ENCODE assay signal across 17 mouse cellular contexts in genomic region chr17:85921219-85921673, GRCm38 (mm10).
DNase-seq lines count a peak whose midpoint lies in the region; ATAC-seq and TF ChIP-seq lines count a peak whose summit lies in the region.
"Had no signal": no experiment of that assay in that cellular context is flagged by ENCODE, and none has a peak within 500 bp of the region (broad histone marks: within the 10 kb centered on the region; RNA-seq: fewer than 3 reads in every experiment).

No protein-coding gene starts in this region.

- no peak for TF ChIP-seq CTCF in forebrain, postnatal 0 days (IDR thresholded peaks at IDR 0.05; ENCODE audit: low read depth)
- no peak for TF ChIP-seq CTCF in stomach, postnatal 0 days (IDR thresholded peaks at IDR 0.05; ENCODE audit: low read depth)

- H3K4me3 ChIP-seq in forebrain, embryonic 14.5 days (ENCODE audit: low read depth, low read length), result no peak overlapping the region
- no peak overlapping the region for H3K4me3 ChIP-seq in forebrain, postnatal 0 days (ENCODE audit: low read depth, low read length)
- H3K4me3 ChIP-seq in neural tube, embryonic 11.5 days (ENCODE audit: low read depth, low read length), result no peak overlapping the region
- H3K4me3 ChIP-seq in neural tube, embryonic 15.5 days (replicated peaks), result no peak overlapping the region
- no peak overlapping the region for H3K4me3 ChIP-seq in stomach, postnatal 0 days (ENCODE audit: low read depth, low read length)

- H3K27ac ChIP-seq in forebrain, embryonic 14.5 days (ENCODE audit: low read depth, low read length), result no peak overlapping the region
- H3K27ac ChIP-seq in forebrain, postnatal 0 days (ENCODE audit: low read depth, low read length), result no peak overlapping the region
- H3K27ac ChIP-seq in neural tube, embryonic 11.5 days (ENCODE audit: low read depth, low read length), result no peak overlapping the region
- no peak overlapping the region for H3K27ac ChIP-seq in neural tube, embryonic 15.5 days (replicated peaks)
- H3K27ac ChIP-seq in stomach, postnatal 0 days (replicated peaks), result no peak overlapping the region

- no peaks in the 10 kb centered on the region for H3K36me3 ChIP-seq in forebrain, embryonic 14.5 days (ENCODE audit: control insufficient read depth, insufficient read depth, low read length)
- H3K36me3 ChIP-seq in forebrain, postnatal 0 days (ENCODE audit: insufficient read depth), result no peaks in the 10 kb centered on the region
- H3K36me3 ChIP-seq in neural tube, embryonic 11.5 days (ENCODE audit: control insufficient read depth, insufficient read depth, low read length), result no peaks in the 10 kb centered on the region
- no peaks in the 10 kb centered on the region for H3K36me3 ChIP-seq in neural tube, embryonic 15.5 days
- H3K36me3 ChIP-seq in stomach, postnatal 0 days (ENCODE audit: control insufficient read depth, insufficient read depth, low read length), result no peaks in the 10 kb centered on the region

- no peak for TF ChIP-seq EP300 in stomach, postnatal 0 days (optimal IDR thresholded peaks at IDR 0.05)

- H3K9ac ChIP-seq in forebrain, embryonic 14.5 days (ENCODE audit: low read length), result no peak overlapping the region
- no peak overlapping the region for H3K9ac ChIP-seq in forebrain, postnatal 0 days
- no peak overlapping the region for H3K9ac ChIP-seq in neural tube, embryonic 11.5 days (ENCODE audit: low read length)
- no peak overlapping the region for H3K9ac ChIP-seq in neural tube, embryonic 15.5 days (replicated peaks)
- no peak overlapping the region for H3K9ac ChIP-seq in stomach, postnatal 0 days (ENCODE audit: low read length)

- no peaks in the 10 kb centered on the region for H3K9me3 ChIP-seq in forebrain, embryonic 14.5 days (replicated peaks; ENCODE audit: control insufficient read depth, low read length)
- no peaks in the 10 kb centered on the region for H3K9me3 ChIP-seq in forebrain, postnatal 0 days (ENCODE audit: low read length)
- H3K9me3 ChIP-seq in neural tube, embryonic 11.5 days (ENCODE audit: control insufficient read depth, low read length), result no peaks in the 10 kb centered on the region
- no peaks in the 10 kb centered on the region for H3K9me3 ChIP-seq in neural tube, embryonic 15.5 days (replicated peaks)
- no peaks in the 10 kb centered on the region for H3K9me3 ChIP-seq in stomach, postnatal 0 days (ENCODE audit: control insufficient read depth, low read length)

- H3K4me2 ChIP-seq in forebrain, embryonic 14.5 days (ENCODE audit: low read length), result no peak overlapping the region
- no peak overlapping the region for H3K4me2 ChIP-seq in forebrain, postnatal 0 days (ENCODE audit: low read depth)
- no peak overlapping the region for H3K4me2 ChIP-seq in neural tube, embryonic 11.5 days (ENCODE audit: low read depth)
- no peak overlapping the region for H3K4me2 ChIP-seq in neural tube, embryonic 15.5 days
- H3K4me2 ChIP-seq in stomach, postnatal 0 days (replicated peaks; ENCODE audit: low read depth), result no peak overlapping the region

- 64% methylated on average over 8 of the region's 8 CpGs for WGBS in forebrain, embryonic 14.5 days
- WGBS in forebrain, postnatal 0 days, result 60% methylated on average over 8 of the region's 8 CpGs
- WGBS in neural tube, embryonic 11.5 days, result 62% methylated on average over 8 of the region's 8 CpGs
- WGBS in neural tube, embryonic 15.5 days, result 61% methylated on average over 8 of the region's 8 CpGs
- WGBS in stomach, postnatal 0 days, result 34% methylated on average over 8 of the region's 8 CpGs

- DNase-seq in forebrain, embryonic 14.5 days (ENCODE audit: low spot score), result peak; percentile 56
- no peak for DNase-seq in forebrain, postnatal 0 days
- DNase-seq in kidney, postnatal 14 days, result peak; percentile 17
- DNase-seq in kidney, postnatal 36 days, result no peak
- DNase-seq in neural tube, embryonic 11.5 days (ENCODE audit: low spot score), result peak; percentile 38
- DNase-seq in stomach, postnatal 0 days (ENCODE audit: low spot score), result peak; percentile 23
- DNase-seq: adrenal gland, postnatal 36 days; cerebellum, adult 11-12 months; embryo, embryonic 11 days; heart, adult 18-20 months; kidney, adult 8-10 months; layer of hippocampus, postnatal 36 days; lung, adult 2 months; thymus, postnatal 14 days had no signal

- no peaks in the 10 kb centered on the region for H3K4me1 ChIP-seq in forebrain, embryonic 14.5 days (ENCODE audit: control insufficient read depth, insufficient read depth, low read length)
- no peaks in the 10 kb centered on the region for H3K4me1 ChIP-seq in forebrain, postnatal 0 days (ENCODE audit: insufficient read depth)
- H3K4me1 ChIP-seq in neural tube, embryonic 11.5 days (ENCODE audit: control insufficient read depth, insufficient read depth, low read length), result no peaks in the 10 kb centered on the region
- H3K4me1 ChIP-seq in neural tube, embryonic 15.5 days, result peaks cover 4% of the 10 kb centered on the region; the same call in 1 of the 2 replicates
- H3K4me1 ChIP-seq in stomach, postnatal 0 days (replicated peaks; ENCODE audit: control insufficient read depth, insufficient read depth), result no peaks in the 10 kb centered on the region; the same call in 1 of the 2 replicates

- no peak for ATAC-seq in forebrain, embryonic 14.5 days
- no peak for ATAC-seq in forebrain, postnatal 0 days
- no peak for ATAC-seq in neural tube, embryonic 11.5 days (ENCODE audit: insufficient read depth, low FRiP score, low TSS enrichment)
- ATAC-seq in neural tube, embryonic 15.5 days (ENCODE audit: low FRiP score), result no peak
- no peak for ATAC-seq in stomach, postnatal 0 days (ENCODE audit: low FRiP score, low TSS enrichment)
- no peak for ATAC-seq in monocyte, adult 5-6 weeks (replicated peaks; ENCODE audit: insufficient number of reproducible peaks, low FRiP score, low TSS enrichment, poor library complexity, severe bottlenecking)
- ATAC-seq: midbrain, embryonic 16.5 days had no signal

- no peaks in the 10 kb centered on the region for H3K27me3 ChIP-seq in forebrain, embryonic 14.5 days (replicated peaks; ENCODE audit: control insufficient read depth, insufficient read depth, low read length)
- no peaks in the 10 kb centered on the region for H3K27me3 ChIP-seq in forebrain, postnatal 0 days (ENCODE audit: insufficient read depth, low read length)
- H3K27me3 ChIP-seq in neural tube, embryonic 11.5 days (ENCODE audit: control insufficient read depth, insufficient read depth, low read length), result no peaks in the 10 kb centered on the region
- 0 out of 2 replicates have a peak, but pooled peaks cover 8% of the 10 kb centered on the region for H3K27me3 ChIP-seq in neural tube, embryonic 15.5 days (replicated peaks)
- H3K27me3 ChIP-seq in stomach, postnatal 0 days (ENCODE audit: control insufficient read depth, insufficient read depth, low read length), result no peaks in the 10 kb centered on the region

Comparison
In these comparisons a context has a peak if more than half of its experiments do, and no peak if none do; other contexts are left out.
1. DNase-seq: peak in forebrain, embryonic 14.5 days (single experiment), kidney, postnatal 14 days (single experiment), neural tube, embryonic 11.5 days (single experiment) and stomach, postnatal 0 days (single experiment); none in forebrain, postnatal 0 days (single experiment) and kidney, postnatal 36 days (0 of 2).